Mouse (Mus musculus) embryonic stem cell, embryonic (primary cell): ENCODE data around the gene Carhsp1.

Experiments used
- CTCF ChIA-PET, 4 experiments: fragments of 300-600 bp in 2 of 4; fragments of 350-600 bp in 2 of 4; sonication (Branson Sonifier 250); formaldehyde crosslinking; loops; one replicate each; lab custom pipeline; 2022; ENCODE audit warnings: inconsistent platforms in 2 of 4; lab: Charles Lee
- POLR2A ChIA-PET, 4 experiments: fragments of 300-600 bp in 2 of 4; fragments of 350-600 bp in 2 of 4; sonication (Branson Sonifier 250); formaldehyde crosslinking; loops; one replicate each; lab custom pipeline; 2022; ENCODE audit warnings: antibody characterized with exemption in 4 of 4, inconsistent platforms in 1 of 4; lab: Charles Lee

Carhsp1 gene

GRCm38 (mm10) chr16:8637217-8638051 lies 34.5 kb downstream of the Carhsp1 start, which contains the start of the genes Pmm2 and Tmem186:
TSS of gene Pmm2 (plus strand) at chr16:8637674.
TSS of gene Tmem186 (minus strand) at chr16:8637712.
- ChIA-PET CTCF (interaction anchor here in 2 of 4 experiments (0.7 to 1.1 kb wide), 2 partner anchors 18 to 34 kb away, joined by 3 to 5 read pairs; partner anchors contain the start of gene Carhsp1 (in 1 of the 2)), POLR2A (interaction anchor here (0.6 to 4.9 kb wide), 37 partner anchors 9 to 229 kb away, joined by 3 to 31 read pairs (median 4); partner anchors contain the start of genes Carhsp1 (in 3 of the 4) and Mettl22 (in 1 of the 4))

GRCm38 (mm10) chr16:8636867-8637216 lies 35.1 kb downstream of the Carhsp1 start:
- CTCF ChIA-PET: interaction anchor here in 2 of 4 experiments (0.7 to 1.1 kb wide), 2 partner anchors 19 to 35 kb away, joined by 3 to 5 read pairs; partner anchors contain the start of gene Carhsp1 (in 1 of the 2)
- POLR2A ChIA-PET: interaction anchor here (0.6 to 2.0 kb wide), 37 partner anchors 9 to 228 kb away, joined by 3 to 17 read pairs (median 4); partner anchors contain the start of genes Carhsp1 (in 3 of the 4) and Mettl22 (in 1 of the 4)

GRCm38 (mm10) chr16:8631428-8631827 lies 40.5 kb downstream of the Carhsp1 start:
- POLR2A ChIA-PET: interaction anchor here in 1 of 4 experiments (1.1 to 2.0 kb wide), 4 partner anchors 9 to 140 kb away, joined by 3 to 5 read pairs (median 4); no protein-coding TSS in a partner anchor

GRCm38 (mm10) chr16:8630419-8630818 lies 41.5 kb downstream of the Carhsp1 start:
- POLR2A ChIA-PET: interaction anchor here in 3 of 4 experiments (0.6 to 1.4 kb wide), 4 partner anchors 22 to 432 kb away, joined by 3 to 5 read pairs (median 4); partner anchors contain the start of gene Carhsp1 (in 1 of the 3)
- CTCF ChIA-PET: no interaction called here

More at GRCm38 (mm10) chr16:8631428-8631827, 40.5 kb downstream of the Carhsp1 start:
- CTCF ChIA-PET: interaction anchor here in 1 of 4 experiments (0.6 kb wide), 1 partner anchor 1989 kb away, joined by 3 read pairs; no protein-coding TSS in a partner anchor

GRCm38 (mm10) chr16:8620315-8621115 lies 51.4 kb downstream of the Carhsp1 start:
- CTCF ChIA-PET: interaction anchor here in 1 of 4 experiments (0.7 kb wide), 1 partner anchor 143 kb away, joined by 4 read pairs; no protein-coding TSS in a partner anchor
- POLR2A ChIA-PET: interaction anchor here in 1 of 4 experiments (0.8 kb wide), 1 partner anchor 20 kb away, joined by 3 read pairs; no protein-coding TSS in a partner anchor

GRCm38 (mm10) chr16:8619659-8620314 lies 52.2 kb downstream of the Carhsp1 start:
- ChIA-PET POLR2A (interaction anchor here in 1 of 4 experiments (1.1 kb wide), 1 partner anchor 66 kb away, joined by 3 read pairs; no protein-coding TSS in a partner anchor), CTCF (interaction anchor here in 1 of 4 experiments (0.7 kb wide), 1 partner anchor 142 kb away, joined by 4 read pairs; no protein-coding TSS in a partner anchor)

GRCm38 (mm10) chr16:8613447-8613846 lies 58.5 kb downstream of the Carhsp1 start:
- CTCF ChIA-PET: interaction anchor here in 1 of 4 experiments (0.6 kb wide), 1 partner anchor 33 kb away, joined by 9 read pairs; no protein-coding TSS in a partner anchor
- POLR2A ChIA-PET: interaction anchor here in 2 of 4 experiments (1.2 to 1.3 kb wide), 2 partner anchors 21 to 57 kb away, joined by 4 to 5 read pairs; no protein-coding TSS in a partner anchor

GRCm38 (mm10) chr16:8613039-8613438 lies 58.9 kb downstream of the Carhsp1 start:
- CTCF ChIA-PET: interaction anchor here in 1 of 4 experiments (0.6 kb wide), 1 partner anchor 32 kb away, joined by 9 read pairs; no protein-coding TSS in a partner anchor
- POLR2A ChIA-PET: interaction anchor here in 3 of 4 experiments (0.9 to 1.3 kb wide), 3 partner anchors 22 to 57 kb away, joined by 3 to 5 read pairs (median 4); partner anchors contain the start of genes Pmm2 (in 1 of the 3) and Tmem186 (in 1 of the 3)

GRCm38 (mm10) chr16:8612214-8613005 lies 59.5 kb downstream of the Carhsp1 start:
- CTCF ChIA-PET: interaction anchor here in 2 of 4 experiments (0.6 kb wide), 2 partner anchors 32 to 191 kb away, joined by 3 to 9 read pairs; no protein-coding TSS in a partner anchor
- POLR2A ChIA-PET: interaction anchor here in 3 of 4 experiments (0.9 to 1.3 kb wide), 3 partner anchors 22 to 58 kb away, joined by 3 to 5 read pairs (median 4); partner anchors contain the start of genes Pmm2 (in 1 of the 3) and Tmem186 (in 1 of the 3)

GRCm38 (mm10) chr16:8610397-8610796 lies 61.6 kb downstream of the Carhsp1 start:
- CTCF ChIA-PET: no interaction called here
- POLR2A ChIA-PET: interaction anchor here in 3 of 4 experiments (1.0 to 1.5 kb wide), 3 partner anchors 9 to 77 kb away, joined by 3 to 4 read pairs (median 3); partner anchors contain the start of gene Carhsp1 (in 1 of the 3)
